Mouse (Mus musculus) kidney, postnatal 25 days (tissue): ENCODE measurements around the gene Pakap.

Source experiments
- DNase-seq, 2 experiments: peaks; one replicate each; pipeline ENCODE4 v3.0.0; 2021; ENCODE audit warnings: mixed read lengths in 2 of 2

The Pakap gene

GRCm38 (mm10) chr4:57574646-57575045, 6.7 kb downstream of the Pakap start:
- no peak for DNase-seq

DNA sequence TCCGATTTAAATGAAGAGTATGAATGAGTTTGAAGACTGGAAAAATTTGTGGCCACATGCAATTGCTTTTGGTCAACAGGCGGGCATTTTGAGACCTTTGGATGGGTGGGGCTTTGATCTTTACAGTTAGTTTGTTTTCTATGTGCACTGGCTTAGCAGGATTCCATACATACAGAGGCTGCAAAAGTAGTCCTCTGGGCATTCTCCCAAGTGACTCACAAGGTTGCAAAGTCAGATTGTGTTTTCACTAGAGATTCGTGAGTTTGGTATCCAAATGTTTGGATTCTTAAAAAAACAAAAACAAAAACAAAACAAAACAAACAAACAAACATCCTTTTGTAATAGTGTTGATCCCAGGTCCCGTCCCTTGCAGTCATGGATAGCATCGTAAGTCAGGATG, 7.7 kb downstream of the Pakap start:
- DNase-seq: no peak

DNA sequence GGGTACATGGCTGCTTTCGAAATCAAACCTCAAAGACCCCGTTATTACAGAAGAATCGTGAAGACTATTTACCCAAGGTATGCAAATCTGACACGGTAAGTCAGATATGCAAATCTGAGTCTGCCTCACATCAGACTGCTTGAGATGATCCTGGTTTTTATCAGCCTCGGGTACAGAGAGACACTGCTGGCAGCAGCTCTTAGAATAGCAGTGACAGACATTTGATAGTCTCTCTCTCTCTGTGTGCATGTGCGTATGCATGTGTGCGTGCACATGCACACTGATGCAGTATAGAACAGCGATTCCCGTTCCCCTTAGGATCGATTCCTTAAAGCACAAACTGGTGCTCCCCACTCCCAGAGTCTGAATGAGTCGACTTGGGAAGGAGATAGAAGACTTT, 8.1 kb downstream of the Pakap start:
- DNase-seq: no peak

- no peak for DNase-seq
Measured at GRCm38 (mm10) chr4:57579683-57580082, 11.7 kb downstream of the Pakap start.

DNA sequence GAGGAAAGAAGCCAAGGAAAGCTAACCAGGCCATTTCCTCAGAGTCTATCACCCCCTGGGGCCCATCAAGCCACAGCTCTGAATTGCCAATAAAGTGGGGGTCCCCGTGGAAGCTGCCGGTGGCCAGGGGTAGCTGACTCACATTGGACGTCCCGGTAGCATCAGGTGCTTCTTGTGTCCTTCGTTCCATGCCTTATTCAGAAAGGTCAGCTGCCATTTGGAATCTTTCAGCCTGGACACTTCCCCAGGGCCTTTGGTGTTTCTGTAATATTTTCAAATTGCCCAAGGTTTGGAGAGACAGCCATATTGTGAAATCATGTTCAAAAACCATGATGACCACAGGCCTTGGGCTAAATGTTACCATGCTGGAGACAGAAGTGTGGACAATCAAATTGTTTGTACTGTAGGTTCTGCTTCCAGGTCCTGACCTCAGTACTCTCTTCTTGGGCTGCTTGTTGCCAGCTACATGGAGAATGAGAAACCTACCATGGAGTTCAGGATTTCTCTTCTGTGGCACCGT, 17.4 kb downstream of the Pakap start:
- DNase-seq: no peak

- DNase-seq: peak; percentile 29 to 64
Measured at GRCm38 (mm10) chr4:57586933-57587658, 19.1 kb downstream of the Pakap start.

- no peak for DNase-seq
Measured at GRCm38 (mm10) chr4:57588356-57588755, 20.4 kb downstream of the Pakap start.

GRCm38 (mm10) chr4:57592751-57593150, 24.8 kb downstream of the Pakap start:
- DNase-seq: no peak

DNA sequence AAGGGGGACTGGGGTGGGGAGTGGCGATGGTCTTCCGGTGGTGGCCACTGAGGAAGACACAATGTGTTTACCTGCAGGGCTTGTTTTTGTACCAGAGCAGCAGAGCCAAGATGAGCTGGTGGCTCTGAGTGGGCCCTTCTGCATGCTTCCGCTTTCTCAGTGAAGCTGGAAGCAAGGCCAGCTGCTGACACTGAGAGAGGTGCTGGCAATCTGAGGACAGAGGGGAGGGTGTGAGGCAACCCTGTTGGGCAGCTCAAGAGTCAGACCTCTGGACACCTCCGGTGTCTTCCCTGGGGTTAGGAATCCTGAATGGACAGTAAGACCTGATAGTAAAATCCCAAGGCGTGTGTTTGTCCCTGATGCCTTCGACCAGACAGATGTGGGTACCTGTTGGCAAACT, 32.0 kb downstream of the Pakap start:
- no peak for DNase-seq

GRCm38 (mm10) chr4:57600685-57601457, 32.9 kb downstream of the Pakap start:
- peak in 1 of 2 experiments; percentile 42 for DNase-seq

DNA sequence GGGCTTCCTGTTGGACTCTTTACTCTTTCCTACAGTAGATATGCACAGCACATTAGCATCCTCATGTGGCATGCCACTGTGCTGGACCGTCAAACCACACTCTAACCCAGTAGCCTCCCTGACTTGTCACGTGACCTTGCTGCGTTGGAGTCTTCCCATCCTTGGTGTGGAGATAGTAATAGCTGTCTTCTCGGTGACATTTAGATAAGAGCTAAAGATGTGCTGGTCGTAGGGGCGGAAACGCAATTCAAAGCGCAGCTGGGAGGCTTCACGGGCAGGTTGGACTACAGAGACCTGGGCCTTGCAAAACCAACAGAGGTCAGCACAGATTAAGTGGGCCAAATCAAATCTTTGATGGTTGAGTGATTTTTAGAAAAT, 33.5 kb downstream of the Pakap start:
- DNase-seq: peak in 1 of 2 experiments; percentile 7

DNA sequence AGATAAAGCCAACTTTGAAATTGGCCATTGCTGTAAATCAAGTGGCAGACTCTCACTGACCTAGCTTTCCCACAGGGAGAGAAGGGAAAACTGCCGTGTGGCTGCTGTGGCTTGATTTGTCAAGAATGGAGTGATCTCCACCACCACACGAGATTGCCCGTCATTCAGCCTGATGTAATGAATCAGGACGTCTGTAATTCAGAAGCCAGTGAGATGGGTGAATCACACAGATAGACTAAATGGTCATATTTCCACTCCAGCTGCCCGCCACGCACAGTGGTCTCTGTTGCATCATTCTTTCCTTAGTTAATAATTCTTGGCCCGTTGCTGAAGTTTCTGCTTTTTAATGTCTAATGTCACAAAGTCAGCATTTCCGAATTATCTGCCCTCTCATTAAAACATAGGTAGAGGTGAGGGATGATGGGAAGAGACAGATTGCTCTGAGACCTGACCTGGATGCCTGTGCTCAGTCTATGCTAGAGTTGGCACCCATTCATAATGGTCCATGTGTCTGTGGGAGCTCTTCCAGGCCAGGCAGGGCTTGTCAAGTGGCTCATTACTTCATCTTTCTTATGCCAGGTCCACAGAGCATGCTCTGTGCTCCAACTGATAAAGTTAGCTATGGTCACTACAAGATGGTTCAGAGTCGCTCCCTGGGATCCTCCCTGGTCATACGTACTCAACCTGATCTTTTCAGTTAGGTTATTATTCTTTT, 34.1 kb downstream of the Pakap start:
- no peak for DNase-seq

DNA sequence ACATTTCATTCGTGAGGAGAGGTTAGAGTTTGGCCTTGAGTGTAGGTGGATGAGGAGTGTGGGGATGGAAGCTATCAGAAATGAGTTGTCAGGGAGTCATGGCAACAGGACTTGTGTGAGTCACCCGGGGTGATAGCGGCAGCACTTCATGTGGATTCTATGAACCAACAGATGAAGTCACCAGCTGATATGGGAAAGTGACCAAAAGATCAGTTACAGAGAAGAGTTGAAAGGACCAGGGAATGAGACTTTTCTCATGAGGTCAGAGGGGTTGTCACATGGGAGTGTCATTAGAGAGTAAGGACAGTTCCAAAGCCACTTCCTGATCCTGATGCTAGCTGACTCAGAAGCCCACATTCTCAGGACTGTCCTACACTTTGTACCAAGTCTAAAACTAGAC, 38.3 kb downstream of the Pakap start:
- no peak for DNase-seq

DNA sequence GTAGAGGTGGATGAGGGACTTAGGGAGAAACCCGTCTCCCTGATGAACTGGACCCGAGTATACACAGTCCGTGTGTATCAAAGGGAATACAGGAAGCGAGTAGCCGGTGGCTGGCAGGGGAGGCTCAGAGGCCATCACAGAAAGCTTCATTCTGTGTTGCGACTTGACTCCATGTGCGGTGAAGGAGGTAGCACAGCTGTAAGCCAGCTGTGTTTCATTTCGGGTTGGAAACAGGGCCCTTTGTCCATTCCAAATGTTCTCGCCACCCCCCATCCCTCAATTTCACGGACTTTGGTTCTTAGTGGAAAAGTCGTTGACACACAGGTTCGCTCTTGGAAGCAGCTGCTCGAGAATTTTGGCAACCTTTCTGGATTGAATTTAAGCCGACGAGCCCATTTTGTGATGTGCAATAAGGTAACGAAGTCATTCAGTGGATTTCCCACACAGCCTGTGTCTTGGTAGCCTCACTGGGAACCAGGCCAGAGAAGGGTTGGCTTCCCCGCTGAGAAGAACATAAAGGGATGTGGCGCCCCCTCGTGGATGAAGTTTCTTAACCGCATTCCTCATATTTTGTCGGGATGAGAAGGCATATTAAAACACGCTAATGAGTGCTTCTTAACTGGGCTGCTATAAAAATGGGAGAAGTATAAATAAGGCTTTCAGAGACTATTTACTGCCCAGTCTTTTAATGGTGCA, 39.4 kb downstream of the Pakap start:
- peak; percentile 86 to 96 for DNase-seq

DNA sequence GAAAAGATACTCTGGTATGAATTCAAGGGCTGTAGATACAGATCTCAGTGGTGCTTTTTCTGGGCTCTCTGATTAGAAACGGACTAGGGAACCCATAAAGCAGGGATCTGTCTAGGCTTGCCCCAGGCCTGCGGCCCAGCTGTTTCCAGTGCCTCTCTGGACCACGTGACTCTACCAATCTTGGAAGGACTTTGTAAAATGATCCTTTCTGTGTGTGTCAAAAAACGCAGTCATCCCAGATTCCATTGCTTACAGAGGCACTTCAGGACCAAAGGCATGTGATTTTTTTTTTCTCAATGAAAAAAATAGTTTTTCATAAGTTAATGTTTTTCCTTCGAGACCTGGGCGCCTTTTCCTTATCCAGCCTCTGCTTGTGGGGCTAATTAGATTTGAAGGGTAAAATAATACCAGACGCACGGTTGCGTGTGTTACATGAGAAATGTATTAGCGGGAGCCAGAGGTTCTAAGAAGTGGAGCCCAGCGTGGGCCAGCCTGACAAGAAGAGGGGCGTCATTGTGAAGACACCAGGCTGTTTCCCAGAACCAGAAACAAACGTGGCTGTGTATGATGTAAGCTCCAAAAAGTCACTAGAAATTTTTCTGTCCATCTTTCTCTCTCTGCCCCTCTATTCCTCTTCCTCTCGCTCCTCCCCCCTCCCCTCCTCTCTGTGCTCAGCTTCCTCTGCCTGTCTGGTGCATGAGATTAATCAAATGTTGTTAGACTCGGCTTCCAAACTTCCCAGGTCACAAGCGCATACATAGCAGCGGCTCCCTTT, 43.5 kb downstream of the Pakap start:
- no peak for DNase-seq

- no peak for DNase-seq
Measured at GRCm38 (mm10) chr4:57612716-57613115, 44.7 kb downstream of the Pakap start.

GRCm38 (mm10) chr4:57614686-57615085, 46.7 kb downstream of the Pakap start:
- no peak for DNase-seq

GRCm38 (mm10) chr4:57618743-57619142, 50.8 kb downstream of the Pakap start:
- DNase-seq: no peak

DNA sequence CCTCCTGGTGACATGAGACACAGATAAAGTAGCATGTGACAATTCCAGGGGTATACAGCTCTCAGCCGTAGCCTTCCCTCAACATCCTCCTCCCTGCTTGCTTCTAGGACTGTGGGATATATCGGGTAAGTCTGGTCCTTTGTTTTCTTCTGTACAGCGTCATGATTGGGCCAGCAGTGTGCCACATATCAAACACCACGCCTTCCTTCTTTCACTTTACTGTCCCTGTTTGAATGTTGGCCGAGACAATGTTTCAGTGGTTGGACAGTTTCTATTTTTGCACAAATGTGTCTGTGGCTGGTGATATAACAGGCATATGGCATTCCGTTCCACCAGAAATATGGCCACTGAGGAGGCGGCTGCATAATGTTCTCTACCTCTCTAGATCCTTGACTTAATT, 54.8 kb downstream of the Pakap start:
- no peak for DNase-seq

DNA sequence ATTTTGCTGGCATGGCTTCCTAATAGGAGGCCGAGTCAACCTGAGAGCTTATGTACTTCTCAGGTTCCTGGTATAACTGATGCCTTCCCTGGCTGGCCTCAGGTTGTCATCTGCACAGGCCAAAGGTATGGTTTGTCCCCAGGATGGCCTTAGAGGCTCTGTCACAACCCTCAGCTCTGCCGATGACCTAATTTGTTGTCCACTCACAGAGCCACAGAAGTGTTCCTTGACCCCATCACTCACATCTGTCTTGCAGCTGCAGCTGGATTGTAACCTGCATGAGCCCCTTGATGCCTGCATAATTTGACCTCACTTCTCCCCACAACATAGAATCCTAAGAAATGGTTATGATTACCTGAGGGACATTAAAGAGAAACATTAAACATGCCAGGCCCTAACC, 56.8 kb downstream of the Pakap start:
- DNase-seq: no peak

GRCm38 (mm10) chr4:57625306-57625705, 57.3 kb downstream of the Pakap start:
- DNase-seq: no peak

- DNase-seq: no peak
Measured at GRCm38 (mm10) chr4:57625756-57626155, 57.8 kb downstream of the Pakap start.
